Mouse (Mus musculus): ENCODE data around the gene Trabd2b.

DNA sequence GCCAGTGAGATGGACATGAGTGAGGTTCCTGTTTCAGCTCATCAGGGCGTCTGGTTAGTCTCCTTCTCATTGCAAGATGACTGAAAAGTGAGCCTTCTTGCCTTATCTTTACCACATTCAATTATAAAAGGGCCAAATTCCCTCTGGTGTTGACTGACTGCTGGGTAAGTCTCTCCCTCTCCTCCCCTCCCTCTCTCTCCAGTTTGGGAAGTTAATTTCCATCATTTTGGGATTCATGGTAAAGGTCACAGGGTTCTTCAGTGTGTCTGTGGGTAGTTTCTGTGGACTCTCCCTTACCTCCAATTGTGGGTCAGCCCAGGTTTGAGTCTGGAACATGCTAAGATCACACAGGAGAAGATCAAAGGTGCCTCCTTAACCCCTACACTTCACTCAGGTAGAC is 28.2 kb downstream of the Trabd2b start:
- TF ChIP-seq CTCF (IDR thresholded peaks at IDR 0.05; ENCODE audit: insufficient read depth, low read length) (no peak), POLR2A (IDR thresholded peaks at IDR 0.05; ENCODE audit: borderline replicate concordance, extremely low read depth, low read depth, low read length) (no peak)
